Mouse (Mus musculus): Measurements from ENCODE around the gene Ralgps2. TPM values are rescaled to one million over a fixed set of nuclear protein-coding genes. Genes with fewer than 3 reads are reported as not detected.

Gene Ralgps2
- polyA plus RNA-seq, 1 experiment from 2014 or later, result 80.4 TPM

DNA sequence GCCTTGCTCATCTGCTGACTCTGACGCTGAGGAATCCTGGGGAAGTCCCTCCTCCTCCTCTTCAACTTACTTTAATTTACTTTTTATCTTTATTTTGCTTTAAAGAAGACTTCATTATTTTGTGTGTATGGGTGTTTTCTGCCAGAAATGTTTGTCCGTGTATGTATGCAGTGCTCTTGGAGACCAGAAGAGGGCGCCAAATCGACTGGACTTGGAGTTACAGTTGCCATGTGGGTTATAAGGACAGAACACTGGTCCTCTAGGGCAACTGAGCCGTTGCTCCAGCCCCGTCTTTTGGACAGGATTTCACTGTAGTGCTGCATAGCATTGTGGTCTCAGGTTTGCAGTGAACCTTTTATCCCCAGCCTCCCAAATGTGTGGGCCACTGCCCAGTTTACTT lies 174.8 kb downstream of the Ralgps2 start:
- Histone ChIP-seq H3K4me1 (replicated peaks) (peaks cover 28% of the 10 kb centered on the region), H3K27ac (no peak overlapping the region), H3K27me3 (ENCODE audit: insufficient read depth, poor library complexity, severe bottlenecking) (no peaks in the 10 kb centered on the region), H3K4me3 (no peak overlapping the region), H3K9me3 (peaks cover 30% of the 10 kb centered on the region), H3K36me3 (0 out of 2 replicates have a peak, but pooled peaks cover 3% of the 10 kb centered on the region)
- DNase-seq (ENCODE audit: low spot score), result no peak
- 75% methylated on average over 6 of the region's 6 CpGs for WGBS

DNA sequence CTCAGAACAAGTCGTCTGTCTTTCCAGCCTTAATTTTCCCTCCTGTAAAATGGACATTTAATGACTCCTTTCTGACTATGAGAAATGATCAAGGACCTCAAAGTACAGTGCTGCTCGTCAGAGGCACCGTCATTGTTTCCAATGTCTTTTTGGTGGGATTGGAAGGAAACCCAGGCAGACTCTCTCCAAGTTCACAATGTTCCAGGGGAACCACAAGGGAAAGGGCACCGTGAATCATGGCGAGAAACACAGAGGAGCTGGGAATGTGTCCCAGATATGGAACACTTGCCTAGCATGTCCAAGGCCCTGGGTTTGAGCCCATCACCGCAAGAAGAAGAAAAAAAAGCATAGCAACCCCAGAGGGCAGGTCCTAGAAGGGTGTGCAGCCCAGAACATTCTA lies 176.1 kb downstream of the Ralgps2 start:
- Histone ChIP-seq H3K27ac (no peak overlapping the region), H3K4me1 (replicated peaks) (peaks cover 36% of the 10 kb centered on the region), H3K36me3 (0 out of 2 replicates have a peak, but pooled peaks cover 3% of the 10 kb centered on the region), H3K27me3 (ENCODE audit: insufficient read depth, poor library complexity, severe bottlenecking) (no peaks in the 10 kb centered on the region), H3K9me3 (peaks cover 30% of the 10 kb centered on the region), H3K4me3 (no peak overlapping the region)
- DNase-seq (ENCODE audit: low spot score), result no peak
- 92% methylated on average over 6 of the region's 6 CpGs for WGBS

DNA sequence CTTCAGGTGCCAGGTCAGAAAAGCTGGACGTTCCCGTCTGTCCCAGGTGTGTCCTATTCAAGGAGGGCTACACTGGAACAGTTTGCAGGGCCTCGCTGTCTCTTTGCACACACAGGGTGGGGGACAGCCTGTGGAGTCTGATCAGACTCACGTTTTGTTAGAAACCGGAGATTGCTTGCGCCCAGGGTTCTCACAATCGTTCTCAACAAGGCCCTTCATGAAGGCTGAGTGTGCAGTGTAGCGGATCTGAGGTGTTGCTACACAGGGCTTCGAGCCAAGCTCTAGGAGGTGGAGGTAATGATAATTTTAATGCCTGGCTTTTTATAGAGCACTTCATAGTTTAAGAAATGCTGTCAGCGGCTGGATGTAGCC lies 178.0 kb downstream of the Ralgps2 start:
- Histone ChIP-seq H3K4me3 (no peak overlapping the region), H3K27me3 (ENCODE audit: insufficient read depth, poor library complexity, severe bottlenecking) (peaks cover 3% of the 10 kb centered on the region; the same call in 1 of the 2 replicates), H3K9me3 (peaks cover 19% of the 10 kb centered on the region), H3K4me1 (replicated peaks) (peaks cover 52% of the 10 kb centered on the region), H3K36me3 (no peaks in the 10 kb centered on the region), H3K27ac (peak overlapping the region; percentile 36)
- DNase-seq (ENCODE audit: low spot score), result no peak
- WGBS, result 70% methylated on average over 10 of the region's 10 CpGs

DNA sequence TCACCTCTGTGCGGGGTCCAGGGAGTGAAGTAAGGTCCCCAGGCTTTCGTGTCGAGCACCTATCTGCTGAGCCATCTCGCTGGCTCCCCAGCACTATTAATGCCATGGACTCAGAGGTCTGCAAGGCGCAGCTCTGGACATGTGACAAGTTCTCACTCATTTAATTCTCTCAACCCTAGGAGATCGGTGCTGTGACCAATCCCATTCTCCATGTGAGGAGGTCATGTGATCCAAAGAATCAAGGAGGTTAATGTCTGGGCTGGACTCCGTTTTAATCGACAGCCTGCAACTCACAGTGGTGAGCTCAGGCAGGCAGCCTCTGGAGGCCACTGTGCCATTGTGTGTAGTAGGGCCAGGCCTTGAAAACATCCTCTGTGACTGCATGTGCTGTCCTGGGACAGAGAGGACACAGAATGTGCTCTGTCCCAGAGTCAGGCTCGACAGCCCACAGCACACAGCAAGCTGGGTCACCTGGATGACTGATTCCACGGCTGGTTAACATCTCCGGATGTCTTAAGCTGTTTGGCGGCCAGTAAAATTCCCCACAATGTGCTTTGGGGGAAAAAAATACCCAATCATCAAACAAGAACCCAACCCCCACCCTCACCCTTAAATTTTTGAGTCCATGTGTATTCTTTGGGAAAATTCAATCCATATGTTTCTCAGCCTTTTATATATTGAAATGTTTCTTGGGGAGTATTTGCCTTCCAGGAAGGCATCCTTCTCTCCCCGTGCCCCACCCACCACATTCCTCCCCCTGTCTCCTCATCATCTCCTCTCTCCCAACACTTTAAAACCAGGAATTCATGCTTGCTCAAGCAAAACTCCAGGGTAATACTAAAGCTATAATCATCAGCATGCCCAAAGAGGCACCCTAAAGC lies 178.6 kb downstream of the Ralgps2 start:
- Histone ChIP-seq H3K4me1 (replicated peaks) (peaks cover 55% of the 10 kb centered on the region), H3K4me3 (no peak overlapping the region), H3K36me3 (no peaks in the 10 kb centered on the region), H3K27ac (peak overlapping the region; percentile 36), H3K9me3 (peaks cover 12% of the 10 kb centered on the region), H3K27me3 (ENCODE audit: insufficient read depth, poor library complexity, severe bottlenecking) (peaks cover 7% of the 10 kb centered on the region; the same call in 1 of the 2 replicates)
- peak; percentile 35 for DNase-seq (ENCODE audit: low spot score)
- 63% methylated on average over 13 of the region's 13 CpGs for WGBS

DNA sequence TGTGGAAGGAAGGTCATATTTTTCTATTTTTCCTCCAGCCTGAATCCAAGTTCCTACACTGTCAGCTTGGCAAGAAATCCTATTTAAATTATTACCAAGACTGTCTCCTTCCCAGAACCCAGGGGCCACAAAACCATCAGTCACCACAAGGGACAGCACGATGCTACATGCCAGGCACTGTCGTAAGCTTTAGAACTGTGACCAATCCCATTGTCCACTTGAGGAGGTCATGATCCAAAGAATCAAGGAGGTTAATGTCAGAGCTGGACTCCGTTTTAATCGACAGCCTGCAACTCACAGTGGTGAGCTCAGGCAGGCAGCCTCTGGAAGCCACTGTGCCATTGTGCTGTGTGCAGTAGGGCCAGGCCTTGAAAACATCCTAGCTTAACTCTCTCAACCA lies 181.1 kb downstream of the Ralgps2 start:
- Histone ChIP-seq H3K27me3 (ENCODE audit: insufficient read depth, poor library complexity, severe bottlenecking) (peaks cover 14% of the 10 kb centered on the region; the same call in 1 of the 2 replicates), H3K4me1 (replicated peaks) (peaks cover 80% of the 10 kb centered on the region), H3K4me3 (no peak overlapping the region), H3K36me3 (no peaks in the 10 kb centered on the region), H3K9me3 (no peaks in the 10 kb centered on the region), H3K27ac (peak overlapping the region; percentile 57)
- peak; percentile 49 for DNase-seq (ENCODE audit: low spot score)
- WGBS, result 19% methylated on average over 4 of the region's 4 CpGs

DNA sequence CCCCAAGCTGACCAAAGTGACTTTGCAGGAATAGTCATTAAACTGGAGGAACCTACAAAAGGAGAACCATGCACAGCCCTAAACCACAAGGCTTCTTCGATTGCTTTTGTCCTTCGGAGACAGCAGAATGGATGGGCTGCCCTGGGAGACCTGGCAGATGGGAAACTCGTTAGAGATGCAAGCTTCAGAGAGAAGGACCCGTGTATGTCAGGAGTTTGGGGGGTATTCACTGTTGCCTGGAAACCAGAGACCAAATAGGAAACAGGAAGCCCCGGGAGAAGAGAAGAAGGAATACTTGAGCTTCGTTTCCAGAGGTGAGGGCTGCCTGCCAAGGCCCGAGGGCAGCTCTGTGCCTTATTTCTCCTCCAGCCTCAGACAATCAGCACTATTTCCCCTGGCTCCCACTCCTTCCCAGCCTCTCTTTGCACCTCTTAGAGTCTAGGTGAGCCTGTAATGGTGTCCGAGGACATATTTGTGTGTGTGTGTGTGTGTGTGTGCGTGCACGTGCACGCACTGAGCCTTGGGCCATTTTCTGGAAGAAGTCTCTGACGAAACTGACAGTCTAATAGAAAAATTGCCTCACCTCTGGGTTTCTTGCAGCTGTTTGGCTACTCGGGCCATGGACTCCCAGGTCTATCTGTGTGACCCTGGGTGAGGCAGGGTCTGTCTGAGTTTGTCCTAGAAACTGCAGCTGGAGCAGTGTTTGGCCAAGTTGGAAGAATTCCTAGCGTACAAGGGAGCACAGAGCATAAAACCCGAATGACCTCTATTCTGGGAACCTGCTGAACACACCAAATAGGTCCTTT lies 184.6 kb downstream of the Ralgps2 start:
- WGBS, result 41% methylated on average over 15 of the region's 15 CpGs
- Histone ChIP-seq H3K9me3 (no peaks in the 10 kb centered on the region), H3K27me3 (ENCODE audit: insufficient read depth, poor library complexity, severe bottlenecking) (peaks cover 14% of the 10 kb centered on the region; the same call in 1 of the 2 replicates), H3K36me3 (no peaks in the 10 kb centered on the region), H3K4me3 (peak overlapping the region; percentile 16; the same call in 1 of the 2 replicates), H3K27ac (peak overlapping the region; percentile 88), H3K4me1 (replicated peaks) (peaks cover 93% of the 10 kb centered on the region)
- DNase-seq (ENCODE audit: low spot score), result peak; percentile 74

Other genes with a start within 250 kb of the Ralgps2 start
- 19.4 and 19.9 TPM in 2 replicates for gene Fam20b, start 220.5 kb downstream of the Ralgps2 start, polyA plus RNA-seq (2016; fragmentation: Nextera tagmentation; extraction: Ambion mirVana)
- gene Angptl1, start 101.1 kb downstream of the Ralgps2 start, polyA plus RNA-seq (2016; fragmentation: Nextera tagmentation; extraction: Ambion mirVana), result 2.2 and 2.4 TPM in 2 replicates
- 0.24 TPM in 1 of 2 replicates, not detected in the other for gene Tex35, start 169.1 kb upstream of the Ralgps2 start, polyA plus RNA-seq (2016; fragmentation: Nextera tagmentation; extraction: Ambion mirVana)